Mouse (Mus musculus): ENCODE data around the gene Gm12248. TPM values are rescaled to one million over a fixed set of nuclear protein-coding genes. Genes with fewer than 3 reads are reported as not detected.

Gm12248 gene
- polyA plus RNA-seq, 1 experiment, result not detected

- peaks cover 54% of the 10 kb centered on the region for H3K4me1 ChIP-seq
- no peaks in the 10 kb centered on the region for H3K27me3 ChIP-seq (replicated peaks)
- TF ChIP-seq FLI1 (IDR thresholded peaks at IDR 0.05; ENCODE audit: low read length) (no peak), GATA1 (IDR thresholded peaks at IDR 0.05; ENCODE audit: borderline replicate concordance, low read length) (no peak)
- H3K9me3 ChIP-seq, result no peaks in the 10 kb centered on the region
- no peak overlapping the region for H3K4me3 ChIP-seq (replicated peaks)
- peaks cover 74% of the 10 kb centered on the region for H3K36me3 ChIP-seq (replicated peaks; ENCODE audit: low read length)
These were observed 50.0 kb downstream of the Gm12248 start for GRCm38 (mm10) chr11:58042861-58043431.

GRCm38 (mm10) chr11:58039027-58039426 is 53.9 kb downstream of the Gm12248 start:
- peaks cover 86% of the 10 kb centered on the region for H3K4me1 ChIP-seq
- no peaks in the 10 kb centered on the region for H3K9me3 ChIP-seq
- H3K4me3 ChIP-seq (replicated peaks), result no peak overlapping the region
- no peaks in the 10 kb centered on the region for H3K27me3 ChIP-seq (replicated peaks)
- H3K36me3 ChIP-seq (replicated peaks; ENCODE audit: low read length), result peaks cover 41% of the 10 kb centered on the region
- TF ChIP-seq FLI1 (IDR thresholded peaks at IDR 0.05; ENCODE audit: low read length), result no peak
- no peak for TF ChIP-seq GATA1 (IDR thresholded peaks at IDR 0.05; ENCODE audit: borderline replicate concordance, low read length)

- TF ChIP-seq GATA1 (IDR thresholded peaks at IDR 0.05; ENCODE audit: borderline replicate concordance, low read length) (no peak), FLI1 (IDR thresholded peaks at IDR 0.05; ENCODE audit: low read length) (no peak)
- Histone ChIP-seq H3K4me1 (peaks cover 87% of the 10 kb centered on the region), H3K9me3 (no peaks in the 10 kb centered on the region), H3K4me3 (replicated peaks) (peak overlapping the region; percentile 83), H3K36me3 (replicated peaks; ENCODE audit: low read length) (peaks cover 2% of the 10 kb centered on the region), H3K27me3 (replicated peaks) (no peaks in the 10 kb centered on the region)
These were observed 59.3 kb downstream of the Gm12248 start for GRCm38 (mm10) chr11:58033635-58034034.

GRCm38 (mm10) chr11:58031176-58031575 is 61.8 kb downstream of the Gm12248 start:
- no peak for TF ChIP-seq FLI1 (IDR thresholded peaks at IDR 0.05; ENCODE audit: low read length)
- no peak for TF ChIP-seq GATA1 (IDR thresholded peaks at IDR 0.05; ENCODE audit: borderline replicate concordance, low read length)
- Histone ChIP-seq H3K27me3 (replicated peaks) (no peaks in the 10 kb centered on the region), H3K36me3 (replicated peaks; ENCODE audit: low read length) (peaks cover 16% of the 10 kb centered on the region), H3K4me1 (peaks cover 92% of the 10 kb centered on the region), H3K9me3 (no peaks in the 10 kb centered on the region), H3K4me3 (replicated peaks) (peak overlapping the region; percentile 62)

GRCm38 (mm10) chr11:58029869-58030268 is 63.1 kb downstream of the Gm12248 start:
- peaks cover 16% of the 10 kb centered on the region for H3K36me3 ChIP-seq (replicated peaks; ENCODE audit: low read length)
- no peaks in the 10 kb centered on the region for H3K9me3 ChIP-seq
- TF ChIP-seq FLI1 (IDR thresholded peaks at IDR 0.05; ENCODE audit: low read length) (no peak), GATA1 (IDR thresholded peaks at IDR 0.05; ENCODE audit: borderline replicate concordance, low read length) (no peak)
- no peak overlapping the region for H3K4me3 ChIP-seq (replicated peaks)
- H3K27me3 ChIP-seq (replicated peaks), result no peaks in the 10 kb centered on the region
- peaks cover 93% of the 10 kb centered on the region for H3K4me1 ChIP-seq

GRCm38 (mm10) chr11:58028981-58029380 is 64.0 kb downstream of the Gm12248 start:
- peaks cover 93% of the 10 kb centered on the region for H3K4me1 ChIP-seq
- H3K27me3 ChIP-seq (replicated peaks), result no peaks in the 10 kb centered on the region
- H3K9me3 ChIP-seq, result no peaks in the 10 kb centered on the region
- TF ChIP-seq GATA1 (IDR thresholded peaks at IDR 0.05; ENCODE audit: borderline replicate concordance, low read length) (no peak), FLI1 (IDR thresholded peaks at IDR 0.05; ENCODE audit: low read length) (no peak)
- H3K4me3 ChIP-seq (replicated peaks), result no peak overlapping the region
- peaks cover 16% of the 10 kb centered on the region for H3K36me3 ChIP-seq (replicated peaks; ENCODE audit: low read length)

GRCm38 (mm10) chr11:58026860-58027259 is 66.1 kb downstream of the Gm12248 start:
- no peaks in the 10 kb centered on the region for H3K27me3 ChIP-seq (replicated peaks)
- H3K36me3 ChIP-seq (replicated peaks; ENCODE audit: low read length), result peaks cover 16% of the 10 kb centered on the region
- no peaks in the 10 kb centered on the region for H3K9me3 ChIP-seq
- TF ChIP-seq GATA1 (IDR thresholded peaks at IDR 0.05; ENCODE audit: borderline replicate concordance, low read length), result no peak
- peaks cover 81% of the 10 kb centered on the region for H3K4me1 ChIP-seq
- H3K4me3 ChIP-seq (replicated peaks), result no peak overlapping the region

- H3K4me1 ChIP-seq, result peaks cover 81% of the 10 kb centered on the region
- no peaks in the 10 kb centered on the region for H3K27me3 ChIP-seq (replicated peaks)
- TF ChIP-seq FLI1 (IDR thresholded peaks at IDR 0.05; ENCODE audit: low read length) (no peak), GATA1 (IDR thresholded peaks at IDR 0.05; ENCODE audit: borderline replicate concordance, low read length) (no peak)
These were observed 66.6 kb downstream of the Gm12248 start for GRCm38 (mm10) chr11:58026337-58026736.

GRCm38 (mm10) chr11:58025881-58026280 is 67.1 kb downstream of the Gm12248 start:
- peaks cover 16% of the 10 kb centered on the region for H3K36me3 ChIP-seq (replicated peaks; ENCODE audit: low read length)
- H3K9me3 ChIP-seq, result no peaks in the 10 kb centered on the region
- TF ChIP-seq GATA1 (IDR thresholded peaks at IDR 0.05; ENCODE audit: borderline replicate concordance, low read length) (no peak), FLI1 (IDR thresholded peaks at IDR 0.05; ENCODE audit: low read length) (no peak)
- no peaks in the 10 kb centered on the region for H3K27me3 ChIP-seq (replicated peaks)
- H3K4me1 ChIP-seq, result peaks cover 81% of the 10 kb centered on the region
- H3K4me3 ChIP-seq (replicated peaks), result no peak overlapping the region

More at GRCm38 (mm10) chr11:58026337-58026736, 66.6 kb downstream of the Gm12248 start:
- Histone ChIP-seq H3K36me3 (replicated peaks; ENCODE audit: low read length) (peaks cover 16% of the 10 kb centered on the region), H3K9me3 (no peaks in the 10 kb centered on the region), H3K4me3 (replicated peaks) (no peak overlapping the region)

GRCm38 (mm10) chr11:58024671-58025070 is 68.3 kb downstream of the Gm12248 start:
- Histone ChIP-seq H3K36me3 (replicated peaks; ENCODE audit: low read length) (peaks cover 16% of the 10 kb centered on the region), H3K27me3 (replicated peaks) (no peaks in the 10 kb centered on the region), H3K9me3 (no peaks in the 10 kb centered on the region), H3K4me1 (peaks cover 81% of the 10 kb centered on the region), H3K4me3 (replicated peaks) (peak overlapping the region; percentile 1)
- no peak for TF ChIP-seq FLI1 (IDR thresholded peaks at IDR 0.05; ENCODE audit: low read length)
- TF ChIP-seq GATA1 (IDR thresholded peaks at IDR 0.05; ENCODE audit: borderline replicate concordance, low read length), result no peak
